Mouse (Mus musculus): ENCODE results near the gene Ift46.

GRCm38 (mm10) chr9:44732130-44732549 is 35.6 kb upstream of the Ift46 start:
- no peak for TF ChIP-seq CTCF (conservative IDR thresholded peaks at IDR 0.05; ENCODE audit: low read length)
- no peak for TF ChIP-seq POU5F1 (IDR thresholded peaks at IDR 0.05; ENCODE audit: borderline replicate concordance, low read length)

Measured in E14TG2a.4 (cell line).